Mouse (Mus musculus) lung, embryonic 14.5 days (tissue): ENCODE results near the gene Pllp. TPM values are rescaled to one million over a fixed set of nuclear protein-coding genes. Genes with fewer than 3 reads are reported as not detected.

Experiments
- ATAC-seq: fragments of 200-750 bp; cut with Nextera tagmentation; 2 replicates; pipeline ENCODE4 v1.8.0; 2017; ENCODE audit warnings: mild to moderate bottlenecking, moderate TSS enrichment, moderate library complexity; ENCODE audit not compliant: insufficient read depth
- DNase-seq: peaks from one replicate; pipeline ENCODE4 v3.0.0-alpha.2; 2015
- H3K27ac ChIP-seq: fragments of 300-500 bp; sonication (generic); 2 replicates; pipeline ENCODE4 v1.5.1; 2014; ENCODE audit warnings: low read depth, mild to moderate bottlenecking, moderate library complexity
- H3K27me3 ChIP-seq: fragments of 300-500 bp; sonication (generic); 2 replicates; pipeline ENCODE4 v1.6.1; 2014; ENCODE audit warnings: low read length, control low read depth; ENCODE audit not compliant: insufficient read depth
- H3K36me3 ChIP-seq: fragments of 300-500 bp; sonication (generic); 2 replicates; pipeline ENCODE4 v1.6.1; 2014; ENCODE audit warnings: control low read depth; ENCODE audit not compliant: insufficient read depth
- H3K4me1 ChIP-seq: fragments of 300-500 bp; sonication (generic); 2 replicates; pipeline ENCODE4 v1.6.1; 2014; ENCODE audit warnings: antibody characterized with exemption, control low read depth; ENCODE audit not compliant: insufficient read depth
- H3K4me2 ChIP-seq: fragments of 300-500 bp; sonication (generic); 2 replicates; pipeline ENCODE4 v1.6.1; 2014; ENCODE audit warnings: mild to moderate bottlenecking
- H3K4me3 ChIP-seq: fragments of 300-500 bp; sonication (generic); 2 replicates; pipeline ENCODE4 v1.5.1; 2014; ENCODE audit warnings: low read depth, low read length
- H3K9ac ChIP-seq: fragments of 300-500 bp; sonication (generic); 2 replicates; pipeline ENCODE4 v1.6.1; 2014
- H3K9me3 ChIP-seq: fragments of 300-500 bp; sonication (generic); 2 replicates; pipeline ENCODE4 v1.6.1; 2016; ENCODE audit warnings: low read depth, low read length, control low read depth
- CTCF ChIP-seq: IDR thresholded peaks from 2 replicates; pipeline ENCODE4 v1.5.1; 2016; ENCODE audit warnings: antibody characterized with exemption, low read depth
- WGBS: fragments of 180-500 bp; shearing (Covaris S2); extraction: QIAGEN DNeasy Blood & Tissue Kit; methylation state at CpG from one replicate; pipeline ENCODE4 v1.1.7; 2014; 5-methylcytosine and 5-hydroxymethylcytosine counted together
- polyA plus RNA-seq: library from polyadenylated mRNA; unstranded; fragments of >200 nt; fragmentation: Nextera tagmentation; extraction: Ambion mirVana; gene quantifications from 2 replicates; pipeline ENCODE4 v1.2.1, GENCODE M21; 2014

Gene Pllp
- polyA plus RNA-seq, 1 experiment from 2014 or later = 4.4 TPM

DNA sequence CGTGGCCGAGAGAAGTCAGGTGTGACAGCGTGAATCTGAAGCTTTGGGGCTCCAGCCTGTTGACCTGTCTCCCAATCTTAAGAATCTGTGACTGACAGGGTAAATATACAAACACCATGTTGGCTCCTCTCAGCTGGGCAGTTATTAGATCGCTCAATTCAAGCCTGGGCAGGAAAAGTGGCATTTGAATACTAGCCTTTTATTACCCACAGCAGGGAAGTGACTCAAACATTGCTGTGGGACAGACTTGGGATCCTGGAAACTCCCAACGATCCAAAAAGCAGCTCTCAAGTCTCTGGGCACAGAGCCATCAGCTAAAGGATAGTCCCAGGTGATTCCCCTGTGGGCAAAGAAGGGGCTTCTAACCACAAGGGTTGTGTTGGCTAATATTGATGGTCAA lies 18.5 kb upstream of the Pllp start:
- no peak overlapping the region for H3K4me2 ChIP-seq
- H3K36me3 ChIP-seq = no peaks in the 10 kb centered on the region
- H3K27me3 ChIP-seq = no peaks in the 10 kb centered on the region
- ATAC-seq (no peak), DNase-seq (no peak)
- H3K27ac ChIP-seq = no peak overlapping the region
- H3K9me3 ChIP-seq = no peaks in the 10 kb centered on the region
- no peak overlapping the region for H3K9ac ChIP-seq
- no peak overlapping the region for H3K4me3 ChIP-seq
- 36% methylated on average over 5 of the region's 5 CpGs for WGBS
- no peak for TF ChIP-seq CTCF
- no peaks in the 10 kb centered on the region for H3K4me1 ChIP-seq

DNA sequence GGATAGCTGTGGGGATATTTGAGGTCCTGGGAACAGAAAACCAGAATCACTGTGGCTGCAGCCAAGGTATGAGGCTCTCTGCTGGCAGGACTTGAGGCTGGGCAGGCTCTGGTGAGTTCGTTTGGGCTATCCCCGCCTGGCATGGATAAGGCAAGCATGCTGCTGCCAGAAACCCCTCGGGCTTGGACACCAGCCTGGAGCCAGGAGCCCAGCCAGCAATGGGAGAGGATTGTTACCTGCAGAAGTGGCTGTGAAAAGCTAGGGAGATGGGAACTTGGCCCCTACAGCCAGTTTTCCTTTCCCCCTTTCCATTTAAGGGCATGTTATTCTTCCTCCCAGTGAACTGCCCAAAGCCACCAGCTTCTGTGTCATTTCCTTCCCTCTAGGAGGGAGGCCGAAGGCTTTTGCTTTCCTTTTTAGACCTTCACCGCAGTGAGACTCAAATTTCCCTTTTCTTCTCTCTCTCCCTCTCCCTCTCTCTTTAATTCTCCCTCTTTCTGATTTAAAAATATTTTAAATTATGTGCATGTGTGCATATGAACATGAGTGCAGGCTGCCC lies 15.2 kb upstream of the Pllp start:
- Histone ChIP-seq H3K4me1 (no peaks in the 10 kb centered on the region), H3K9ac (no peak overlapping the region), H3K36me3 (no peaks in the 10 kb centered on the region), H3K27ac (peak overlapping the region; percentile 62; the same call in 1 of the 2 replicates), H3K27me3 (no peaks in the 10 kb centered on the region), H3K4me3 (no peak overlapping the region), H3K9me3 (no peaks in the 10 kb centered on the region), H3K4me2 (no peak overlapping the region)
- ATAC-seq (peak; percentile 52; the same call in 1 of the 2 replicates), DNase-seq (peak; percentile 36)
- WGBS = 55% methylated on average over 5 of the region's 5 CpGs
- TF ChIP-seq CTCF = no peak

DNA sequence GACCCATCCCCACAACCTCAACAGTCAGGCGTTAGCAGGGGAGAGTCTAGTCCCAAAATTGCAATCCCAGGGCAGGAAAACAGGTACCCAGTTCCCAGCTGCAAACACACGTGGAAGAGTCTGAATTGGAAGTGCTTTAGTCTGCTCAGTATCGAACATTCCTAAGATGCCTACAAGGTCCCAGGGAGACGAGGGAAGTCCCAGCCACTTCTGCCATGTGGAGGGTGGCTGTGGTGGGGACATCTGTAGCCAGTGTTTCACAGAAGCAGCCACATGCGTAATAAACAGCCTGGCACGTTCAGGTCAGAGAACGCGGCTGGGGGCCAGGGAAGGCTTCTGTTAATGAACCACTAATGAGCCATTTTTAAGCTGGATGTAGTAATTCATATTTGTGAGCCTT lies 14.3 kb upstream of the Pllp start:
- no peak overlapping the region for H3K9ac ChIP-seq
- no peaks in the 10 kb centered on the region for H3K36me3 ChIP-seq
- 60% methylated on average over 8 of the region's 8 CpGs for WGBS
- no peak overlapping the region for H3K27ac ChIP-seq
- H3K4me2 ChIP-seq = no peak overlapping the region
- no peak for TF ChIP-seq CTCF
- H3K4me3 ChIP-seq = no peak overlapping the region
- no peaks in the 10 kb centered on the region for H3K9me3 ChIP-seq
- no peaks in the 10 kb centered on the region for H3K4me1 ChIP-seq
- H3K27me3 ChIP-seq = no peaks in the 10 kb centered on the region
- DNase-seq (no peak), ATAC-seq (no peak)

DNA sequence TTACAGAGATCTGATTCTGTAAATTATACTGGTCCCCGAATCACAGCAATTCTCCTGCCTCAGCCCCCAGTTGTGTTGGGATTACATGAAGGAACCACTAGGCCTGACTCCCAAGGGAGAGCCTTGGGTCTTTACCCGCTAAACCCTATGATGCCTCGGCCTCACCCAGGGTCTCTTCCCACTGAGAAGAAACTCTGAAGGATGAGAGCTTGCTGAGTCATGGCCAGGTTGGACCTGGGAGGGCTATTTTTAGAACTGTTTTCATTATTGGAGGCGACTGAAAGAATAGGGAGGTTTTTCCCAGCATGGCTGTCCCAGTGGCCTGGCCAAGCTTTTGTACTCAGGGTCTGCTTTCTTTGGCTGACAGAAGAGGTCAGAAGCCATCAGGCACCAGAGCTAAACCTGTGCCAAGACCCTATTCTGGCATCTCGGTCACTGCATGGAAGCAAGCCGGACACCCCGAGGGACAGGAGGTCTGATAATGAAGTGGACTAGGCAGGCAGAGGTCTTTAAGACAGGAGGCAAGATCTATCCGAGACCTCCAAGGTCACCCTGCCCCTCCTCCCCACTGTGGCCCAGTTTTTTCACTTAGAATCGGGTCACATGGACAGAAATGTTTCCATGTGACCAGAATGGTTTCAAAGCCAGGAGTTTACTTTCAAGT lies 10.8 kb upstream of the Pllp start:
- ATAC-seq = no peak

DNA sequence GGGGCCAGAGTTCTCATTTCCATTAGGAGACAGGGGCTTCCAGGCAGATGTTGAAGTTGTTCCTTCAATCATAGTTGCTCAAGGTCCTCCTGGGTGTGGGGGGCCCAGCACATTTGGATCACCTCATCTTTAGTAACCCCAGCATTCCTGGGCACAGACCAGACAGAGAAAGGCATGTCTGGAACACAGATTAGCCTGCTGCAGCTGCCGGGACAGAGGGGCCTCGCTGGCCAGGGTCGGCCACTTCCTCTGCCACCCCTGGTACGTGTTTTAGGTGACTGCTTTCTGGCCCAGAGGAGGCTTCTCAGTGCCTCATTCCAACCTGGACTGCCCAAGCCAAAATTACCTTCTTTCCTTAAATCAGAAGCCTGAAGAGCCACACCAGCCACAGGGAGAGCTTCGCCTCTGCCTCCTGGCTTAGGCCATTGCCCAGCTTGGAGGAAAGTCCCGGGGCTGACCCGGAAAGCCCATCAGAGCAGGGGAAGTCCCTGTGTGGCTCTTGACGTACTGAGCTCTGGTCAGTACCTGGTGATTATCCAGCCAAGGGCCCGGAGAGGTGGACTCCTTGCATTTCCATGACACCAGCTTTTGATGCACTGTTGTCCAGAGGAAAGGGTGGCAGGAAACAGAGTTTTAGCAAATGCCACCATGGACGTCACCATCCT lies 9.6 kb upstream of the Pllp start:
- no peak overlapping the region for H3K27ac ChIP-seq
- H3K4me3 ChIP-seq = no peak overlapping the region
- H3K4me2 ChIP-seq = no peak overlapping the region
- no peak for ATAC-seq
- no peaks in the 10 kb centered on the region for H3K9me3 ChIP-seq
- no peaks in the 10 kb centered on the region for H3K4me1 ChIP-seq
- DNase-seq = no peak
- no peak overlapping the region for H3K9ac ChIP-seq
- no peaks in the 10 kb centered on the region for H3K27me3 ChIP-seq
- no peaks in the 10 kb centered on the region for H3K36me3 ChIP-seq
- TF ChIP-seq CTCF = no peak
- WGBS = 74% methylated on average over 10 of the region's 10 CpGs

More for the DNA sequence above, 10.8 kb upstream of the Pllp start:
- no peaks in the 10 kb centered on the region for H3K4me1 ChIP-seq
- no peaks in the 10 kb centered on the region for H3K9me3 ChIP-seq
- no peak overlapping the region for H3K9ac ChIP-seq
- H3K4me3 ChIP-seq = no peak overlapping the region
- no peak overlapping the region for H3K27ac ChIP-seq
- H3K27me3 ChIP-seq = no peaks in the 10 kb centered on the region
- no peak overlapping the region for H3K4me2 ChIP-seq
- TF ChIP-seq CTCF = no peak
- 66% methylated on average over 9 of the region's 9 CpGs for WGBS
- no peaks in the 10 kb centered on the region for H3K36me3 ChIP-seq
- no peak for DNase-seq

DNA sequence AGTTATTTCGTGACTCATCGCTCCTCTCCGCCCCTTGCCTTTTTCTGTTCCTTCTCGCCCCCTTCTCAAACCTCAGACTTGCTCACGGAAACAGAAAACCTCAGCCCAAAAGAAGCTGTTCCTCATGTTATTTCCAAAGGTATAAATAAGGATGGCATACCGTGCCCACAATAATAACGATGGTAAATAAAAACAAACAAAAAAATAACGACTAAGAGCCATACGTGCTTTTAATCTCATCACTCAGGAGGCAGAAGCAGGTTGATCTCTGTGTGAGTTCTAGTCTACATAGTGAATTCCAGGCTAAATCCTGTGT lies 8.5 kb upstream of the Pllp start:
- no peaks in the 10 kb centered on the region for H3K4me1 ChIP-seq
- no peaks in the 10 kb centered on the region for H3K27me3 ChIP-seq
- H3K9me3 ChIP-seq = no peaks in the 10 kb centered on the region
- TF ChIP-seq CTCF = no peak
- peak overlapping the region; percentile 51 for H3K4me3 ChIP-seq
- H3K9ac ChIP-seq = peak overlapping the region; percentile 42
- ATAC-seq = no peak
- DNase-seq = no peak
- H3K4me2 ChIP-seq = peak overlapping the region; percentile 74
- no peaks in the 10 kb centered on the region for H3K36me3 ChIP-seq
- WGBS = 16% methylated on average over 9 of the region's 9 CpGs
- no peak overlapping the region for H3K27ac ChIP-seq

DNA sequence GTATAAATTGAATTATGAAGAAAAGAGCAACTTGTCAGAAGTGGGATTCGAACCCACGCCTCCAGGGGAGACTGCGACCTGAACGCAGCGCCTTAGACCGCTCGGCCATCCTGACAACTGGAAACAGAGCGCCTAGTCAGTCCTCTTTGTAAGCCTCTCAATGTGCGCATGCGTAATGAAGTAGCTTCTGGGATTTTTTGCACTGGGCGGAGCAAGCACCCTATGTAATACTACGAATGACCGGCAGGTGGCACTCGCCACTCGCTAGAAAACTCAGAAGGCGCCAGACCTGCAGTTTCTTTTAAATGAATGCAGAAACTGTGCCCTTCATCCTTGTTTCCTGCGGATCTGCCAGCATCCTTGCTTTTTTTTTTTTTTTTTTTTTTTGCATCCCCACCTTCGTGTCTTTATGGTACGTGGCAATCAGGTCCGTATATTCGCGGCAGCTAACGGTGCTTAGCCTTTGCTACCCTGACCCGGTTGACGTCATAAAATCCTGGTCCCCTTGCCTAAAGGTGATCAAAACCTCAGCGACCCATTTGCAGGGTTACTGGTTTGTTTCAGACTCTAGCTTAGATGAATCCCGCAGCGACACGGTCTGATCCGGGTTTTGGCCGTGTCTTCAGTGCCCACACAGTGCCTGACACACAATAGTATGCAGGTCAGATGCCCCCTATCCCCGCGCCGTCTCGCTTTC lies 8.0 kb upstream of the Pllp start:
- DNase-seq = peak; percentile 100
- Histone ChIP-seq H3K9ac (peak overlapping the region; percentile 42), H3K4me1 (no peaks in the 10 kb centered on the region), H3K4me3 (peak overlapping the region; percentile 51), H3K9me3 (no peaks in the 10 kb centered on the region), H3K36me3 (no peaks in the 10 kb centered on the region), H3K27ac (no peak overlapping the region), H3K27me3 (no peaks in the 10 kb centered on the region), H3K4me2 (peak overlapping the region; percentile 74)
- under 1% methylated on average over 35 of the region's 35 CpGs for WGBS
- TF ChIP-seq CTCF = peak; percentile 90
- ATAC-seq = peak; percentile 90
